Mouse (Mus musculus) olfactory bulb, adult 2 months (tissue): ENCODE measurements around the gene Hoxa6.

Experiments
- CTCF ChIP-seq: fragments of 200-500 bp; IDR thresholded peaks from 2 replicates; pipeline ENCODE4 v1.5.1; 2012; ENCODE audit warnings: low read depth, mild to moderate bottlenecking, low read length, moderate library complexity; ENCODE audit not compliant: insufficient read depth
- POLR2A ChIP-seq: fragments of 200-500 bp; IDR thresholded peaks from 2 replicates; pipeline ENCODE4 v1.6.1; 2012; ENCODE audit warnings: mild to moderate bottlenecking, low read depth, low read length, moderate library complexity; ENCODE audit not compliant: insufficient read depth

GRCm38 (mm10) chr6:52241001-52241621 lies 32.6 kb upstream of the Hoxa6 start:
- TF ChIP-seq POLR2A, result no peak
- no peak for TF ChIP-seq CTCF
